Mouse (Mus musculus) liver, adult 2 months (tissue): Measurements from ENCODE around the gene Epsti1.

ENCODE experiments used
- CTCF ChIP-seq: fragments of 200-500 bp; IDR thresholded peaks from 2 replicates; pipeline ENCODE4 v1.5.1; 2011; ENCODE audit warnings: low read depth, low read length, control low read depth
- POLR2A ChIP-seq: fragments of 200-500 bp; IDR thresholded peaks from 2 replicates; pipeline ENCODE4 v1.6.1; 2011; ENCODE audit warnings: low read length, control low read depth; ENCODE audit not compliant: insufficient read depth; ENCODE audit errors: extremely low read depth

DNA sequence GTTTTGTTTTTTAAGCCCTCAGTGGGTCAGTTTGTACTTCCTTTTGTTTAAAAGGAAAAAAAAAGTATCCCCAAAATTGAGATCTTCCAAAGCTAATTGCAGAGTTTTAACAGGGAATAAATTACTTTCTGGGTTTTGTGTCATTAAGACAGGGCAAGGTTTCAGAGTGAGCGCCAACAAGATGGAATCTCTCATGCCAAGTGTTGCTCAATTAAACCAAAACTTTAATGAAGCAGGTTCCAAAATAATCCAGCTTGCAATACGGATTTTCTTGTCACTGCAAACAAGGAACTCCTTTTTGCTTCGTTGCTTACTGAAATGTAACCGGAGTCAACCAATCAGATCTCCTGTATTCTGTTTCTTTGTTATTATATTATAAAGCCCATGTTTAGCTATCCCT, 112.4 kb downstream of the Epsti1 start:
- TF ChIP-seq CTCF (no peak), POLR2A (no peak)
